Comparison of ENCODE assay signal across 8 mouse cellular contexts in genomic region chr6:126162351-126162758, GRCm38 (mm10). TPM values are rescaled to one million over a fixed set of nuclear protein-coding genes. Genes with fewer than 3 reads are reported as not detected.
DNase-seq lines count a peak whose midpoint lies in the region; ATAC-seq and TF ChIP-seq lines count a peak whose summit lies in the region.

No protein-coding gene starts in this region.

- peak; percentile 29; the same call in 1 of the 2 replicates for ATAC-seq in forebrain, embryonic 14.5 days
- peak; percentile 48; the same call in 1 of the 2 replicates for ATAC-seq in hindbrain, postnatal 0 days
- no peak for ATAC-seq in liver, embryonic 15.5 days (ENCODE audit: insufficient read depth)

- peak; percentile 12 for DNase-seq in adrenal gland, postnatal 10 days
- no peak for DNase-seq in adrenal gland, adult 8-10 months
- DNase-seq in cerebellum, adult 11 months: peak; percentile 54
- DNase-seq in forebrain, embryonic 14.5 days (ENCODE audit: low spot score): peak; percentile 34
- DNase-seq in hindbrain, postnatal 0 days (ENCODE audit: low spot score): peak; percentile 21
- no peak for DNase-seq in thymus, postnatal 0 days (ENCODE audit: low spot score)
- no peak for DNase-seq in spleen, postnatal 10 days (ENCODE audit: low spot score in 2 of 2)

- WGBS in forebrain, embryonic 14.5 days: 8% methylated on average over 10 of the region's 10 CpGs
- 7% methylated on average over 10 of the region's 10 CpGs for WGBS in hindbrain, postnatal 0 days
- WGBS in liver, embryonic 15.5 days (ENCODE audit: insufficient replicate concordance): 7% methylated on average over 10 of the region's 10 CpGs

- H3K36me3 ChIP-seq in forebrain, embryonic 14.5 days (ENCODE audit: control insufficient read depth, insufficient read depth, low read length): no peaks in the 10 kb centered on the region
- no peaks in the 10 kb centered on the region for H3K36me3 ChIP-seq in hindbrain, postnatal 0 days (ENCODE audit: insufficient read depth, low read length)
- no peaks in the 10 kb centered on the region for H3K36me3 ChIP-seq in liver, embryonic 15.5 days (replicated peaks)

- peak overlapping the region; percentile 33; the same call in 1 of the 2 replicates for H3K4me3 ChIP-seq in forebrain, embryonic 14.5 days (ENCODE audit: low read depth, low read length)
- peak overlapping the region; percentile 36 for H3K4me3 ChIP-seq in hindbrain, postnatal 0 days (ENCODE audit: low read length)
- no peak overlapping the region for H3K4me3 ChIP-seq in liver, embryonic 15.5 days (replicated peaks)

- H3K4me1 ChIP-seq in forebrain, embryonic 14.5 days (ENCODE audit: control insufficient read depth, insufficient read depth, low read length): peaks cover 24% of the 10 kb centered on the region
- H3K4me1 ChIP-seq in hindbrain, postnatal 0 days (ENCODE audit: insufficient read depth, low read length): peaks cover 20% of the 10 kb centered on the region
- no peaks in the 10 kb centered on the region for H3K4me1 ChIP-seq in liver, embryonic 15.5 days (replicated peaks)

- H3K27me3 ChIP-seq in forebrain, embryonic 14.5 days (replicated peaks; ENCODE audit: control insufficient read depth, insufficient read depth, low read length): peaks cover 46% of the 10 kb centered on the region
- H3K27me3 ChIP-seq in hindbrain, postnatal 0 days (ENCODE audit: insufficient read depth, low read length): peaks cover 47% of the 10 kb centered on the region
- peaks cover 63% of the 10 kb centered on the region for H3K27me3 ChIP-seq in liver, embryonic 15.5 days

- no peak for TF ChIP-seq CTCF in hindbrain, postnatal 0 days (IDR thresholded peaks at IDR 0.05; ENCODE audit: low read depth)

- peak overlapping the region; percentile 69 for H3K4me2 ChIP-seq in forebrain, embryonic 14.5 days (ENCODE audit: low read length)
- H3K4me2 ChIP-seq in hindbrain, postnatal 0 days (ENCODE audit: low read depth, low read length): peak overlapping the region; percentile 64
- H3K4me2 ChIP-seq in liver, embryonic 15.5 days: peak overlapping the region; percentile 20; the same call in 1 of the 2 replicates

- no peaks in the 10 kb centered on the region for H3K9me3 ChIP-seq in forebrain, embryonic 14.5 days (replicated peaks; ENCODE audit: control insufficient read depth, low read length)
- H3K9me3 ChIP-seq in hindbrain, postnatal 0 days (ENCODE audit: low read length): no peaks in the 10 kb centered on the region
- no peaks in the 10 kb centered on the region for H3K9me3 ChIP-seq in liver, embryonic 15.5 days (replicated peaks)

- H3K9ac ChIP-seq in forebrain, embryonic 14.5 days (ENCODE audit: low read length): peak overlapping the region; percentile 33; the same call in 1 of the 2 replicates
- H3K9ac ChIP-seq in hindbrain, postnatal 0 days (replicated peaks; ENCODE audit: low read length): peak overlapping the region; percentile 4; the same call in 1 of the 2 replicates
- H3K9ac ChIP-seq in liver, embryonic 15.5 days: no peak overlapping the region

- no peak overlapping the region for H3K27ac ChIP-seq in forebrain, embryonic 14.5 days (ENCODE audit: low read depth, low read length)
- H3K27ac ChIP-seq in hindbrain, postnatal 0 days: no peak overlapping the region
- H3K27ac ChIP-seq in liver, embryonic 15.5 days (replicated peaks): no peak overlapping the region

RNA-seq across cellular contexts. Expression of gene Ntf3, which starts 4.4 kb away (rescaled TPM):
- 1 to 10 TPM; 3.0 to 3.7 TPM for total RNA-seq in adrenal gland, postnatal 10 days (2021)
- total RNA-seq in adrenal gland, adult 8-10 months (2022): 1 to 10 TPM; 1.3 to 4.1 (median 2.6) TPM
- 3.4 and 4.2 TPM in 2 replicates for polyA plus RNA-seq in forebrain, embryonic 14.5 days (2014; fragmentation: Nextera tagmentation; extraction: Ambion mirVana)
- 6.7 and 8.9 TPM in 2 replicates for total RNA-seq in hindbrain, postnatal 0 days (2014; rRNA removed)
- polyA plus RNA-seq in hindbrain, postnatal 0 days (2015; fragmentation: Nextera tagmentation; extraction: Ambion mirVana): 7.9 and 9.1 TPM in 2 replicates
- 0.30 and 0.45 TPM in 2 replicates for polyA plus RNA-seq in liver, embryonic 15.5 days (2015; fragmentation: Nextera tagmentation; extraction: Ambion mirVana)
- 0.20 and 0.33 TPM in 2 replicates for polyA plus RNA-seq in thymus, postnatal 0 days (2015; fragmentation: Nextera tagmentation; extraction: Ambion mirVana)

Comparison
In these comparisons a context has a peak if more than half of its experiments do, and no peak if none do; other contexts are left out.
1. DNase-seq: peak in adrenal gland, postnatal 10 days (single experiment), cerebellum, adult 11 months (single experiment), forebrain, embryonic 14.5 days (single experiment) and hindbrain, postnatal 0 days (single experiment); none in adrenal gland, adult 8-10 months (single experiment), thymus, postnatal 0 days (single experiment) and spleen, postnatal 10 days (0 of 2).
2. Peak in every context shown above with its lines, with median percentiles within 50 percentile points of each other: H3K4me2 ChIP-seq.